Mouse (Mus musculus) cerebellum, adult 8-10 months (tissue): ENCODE measurements at regions not wholly inside any gene's neighbourhood (a gene's known extent, or its start where the extent isn't known, plus 50 kb on each side); places are given as distances from the start of the nearest gene placed in this dataset.

Experiments used
- DNase-seq: peaks from one replicate; pipeline ENCODE4 v3.0.0; 2022

DNA sequence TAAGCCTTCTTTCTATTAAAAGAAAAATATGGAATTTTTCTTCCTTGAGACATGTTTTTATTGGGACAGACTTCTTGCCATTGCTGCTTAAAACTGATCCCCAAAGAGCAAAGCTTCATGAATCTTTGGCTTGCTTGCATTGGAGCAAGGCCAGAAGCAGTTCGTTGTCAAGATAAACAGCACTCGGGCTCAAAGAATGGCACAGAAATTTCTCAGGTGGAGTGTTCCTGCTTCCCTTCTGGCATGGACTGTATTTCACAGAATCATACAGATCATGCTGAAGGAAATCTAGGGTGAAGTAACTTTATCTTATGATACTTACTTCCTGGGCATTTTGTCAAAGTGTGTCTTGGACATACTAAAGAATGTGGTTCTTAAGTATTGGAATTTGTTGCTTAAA lies 77.0 kb upstream of the Mmadhc start:
- DNase-seq = no peak

DNA sequence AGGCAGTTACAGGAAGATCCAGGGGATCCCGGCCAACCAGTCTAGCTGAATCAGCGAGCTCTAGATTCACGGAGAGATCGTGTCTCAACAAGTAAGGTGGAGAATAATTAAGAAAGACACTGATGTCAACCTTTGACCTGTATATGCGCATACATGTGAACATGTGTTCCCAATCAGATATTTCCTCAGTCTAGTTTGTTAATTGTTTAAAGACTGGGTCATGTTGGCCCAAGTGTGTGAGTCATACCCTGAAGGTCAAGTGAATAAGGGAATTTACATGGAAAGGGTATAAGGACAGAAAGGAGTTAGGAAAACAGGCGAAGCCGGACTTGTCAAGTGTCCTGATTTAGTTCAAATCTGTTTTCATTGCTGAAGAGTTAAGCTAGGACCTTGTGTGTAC lies 76.4 kb upstream of the Mmadhc start:
- no peak for DNase-seq

DNA sequence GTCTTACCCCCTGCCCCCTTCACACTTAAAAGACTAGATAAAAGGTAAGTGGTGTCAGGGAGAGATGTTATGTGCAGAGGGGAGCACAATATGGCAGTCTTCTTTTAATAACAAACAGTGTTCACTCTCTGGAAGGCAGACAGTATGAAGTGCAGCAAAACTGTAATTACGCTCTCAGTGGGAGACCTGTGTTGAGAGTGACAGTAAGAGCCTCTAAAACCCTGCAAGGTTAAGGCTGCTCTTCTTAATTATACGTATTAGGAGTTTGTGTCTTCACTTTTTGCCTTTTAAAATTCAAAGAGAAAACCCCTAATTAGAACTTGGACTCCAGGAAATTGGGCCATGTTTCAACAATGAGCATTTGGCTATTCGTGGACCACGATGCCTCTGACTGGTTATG lies 72.2 kb upstream of the Mmadhc start:
- no peak for DNase-seq

DNA sequence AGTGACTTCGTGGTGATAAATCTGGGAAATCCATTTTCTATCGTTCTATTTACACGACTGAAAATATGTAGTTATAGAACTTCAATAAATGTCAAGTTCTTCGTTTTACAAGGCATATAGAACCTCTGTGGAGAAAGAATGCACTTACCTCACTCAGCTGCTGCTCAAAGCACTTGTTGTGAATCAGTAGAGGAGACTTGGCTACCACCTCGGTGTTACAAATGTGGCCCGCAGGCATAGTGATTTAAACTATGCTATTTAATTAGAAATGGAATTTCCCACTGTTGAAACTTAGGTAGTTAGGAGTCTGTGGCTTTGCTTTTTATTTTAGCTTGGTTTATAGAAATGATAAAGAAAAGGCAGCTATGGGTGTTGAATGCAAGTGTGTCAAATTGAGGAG lies 71.8 kb upstream of the Mmadhc start:
- DNase-seq = no peak

DNA sequence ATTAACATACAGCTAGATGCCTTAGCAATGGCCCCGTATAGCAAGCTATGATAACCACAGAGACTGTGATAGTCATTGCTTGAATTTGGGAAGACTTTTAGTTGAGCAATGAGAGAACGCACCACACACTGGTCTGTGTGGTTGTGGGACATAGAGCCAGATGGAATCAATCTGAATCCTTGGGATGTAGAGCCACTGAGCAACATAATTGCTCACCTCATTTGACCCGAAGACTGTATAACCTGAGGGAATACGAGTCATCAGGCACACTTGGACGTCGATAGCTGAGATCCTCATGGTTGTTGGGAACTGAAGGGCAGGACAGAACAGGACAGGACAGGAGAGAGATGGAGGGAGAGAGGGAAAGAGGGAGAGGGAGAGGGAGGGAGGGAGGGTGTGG lies 68.6 kb upstream of the Mmadhc start:
- no peak for DNase-seq

DNA sequence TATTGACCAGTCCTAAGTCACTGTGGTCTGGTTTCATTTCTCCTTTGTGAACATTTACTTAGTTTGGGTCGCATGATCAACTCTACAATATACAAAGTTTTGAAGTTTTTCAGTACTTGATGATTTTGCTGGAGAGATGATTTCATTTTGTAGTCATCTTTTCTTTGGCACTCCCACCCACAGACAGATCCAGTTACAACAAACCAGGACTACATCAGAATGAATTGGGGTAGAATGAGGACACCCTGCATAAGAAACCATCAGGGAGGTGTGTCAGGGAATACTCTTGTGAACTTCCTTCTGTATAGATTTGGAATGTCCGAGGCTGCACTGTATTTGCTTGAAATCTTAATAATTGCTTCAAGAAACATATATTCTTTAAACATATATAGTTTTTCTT lies 59.5 kb upstream of the Mmadhc start:
- no peak for DNase-seq

DNA sequence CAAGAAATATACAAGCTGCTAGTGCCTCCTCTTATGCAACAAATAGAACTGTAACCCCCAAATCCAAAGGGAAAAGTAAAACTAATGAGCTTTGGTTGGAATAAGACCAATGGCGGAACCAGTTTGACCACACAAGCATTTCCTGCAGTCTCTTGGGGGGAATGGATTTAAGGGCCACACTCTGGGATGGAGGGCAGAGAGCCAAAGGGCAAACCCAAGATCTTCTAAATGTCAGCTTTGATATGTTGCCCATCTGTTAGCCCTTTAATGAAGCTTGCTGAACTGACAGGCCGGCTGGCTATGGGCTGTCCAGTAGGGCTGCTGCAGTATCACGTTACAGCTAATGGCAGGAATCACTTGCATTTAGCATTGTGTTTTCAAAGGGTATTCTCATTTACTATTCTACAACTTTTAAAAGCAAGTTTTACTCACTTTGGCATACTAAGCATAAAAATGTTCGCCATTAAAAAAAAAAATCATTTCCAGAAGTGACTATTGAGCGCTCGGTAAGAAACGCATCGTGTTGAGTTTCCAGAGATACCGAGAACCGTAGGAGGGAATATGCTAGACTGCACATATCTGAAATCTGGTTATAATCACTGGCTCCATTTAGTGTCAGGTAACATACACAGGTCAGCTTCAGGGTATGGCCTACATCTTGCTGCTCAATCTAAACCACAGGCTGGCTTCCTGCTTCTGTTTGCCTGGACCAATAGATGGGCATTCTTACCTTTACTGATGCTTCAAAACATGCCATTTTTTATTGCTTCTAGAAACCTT lies 51.1 kb upstream of the Mmadhc start:
- DNase-seq = no peak
